Mouse (Mus musculus): ENCODE results near the gene Gm9376. TPM values are rescaled to one million over a fixed set of nuclear protein-coding genes. Genes with fewer than 3 reads are reported as not detected.

The Gm9376 gene
- total RNA-seq (2021), result not detected
- long read RNA-seq, result 0 reads

- no peak for DNase-seq (ENCODE audit: low spot score in 2 of 2)
Measured at GRCm38 (mm10) chr14:118266660-118267059, at the start of gene Gm9376. Gene Gm9376, plus strand, starts transcription at chr14:118266960.

DNA sequence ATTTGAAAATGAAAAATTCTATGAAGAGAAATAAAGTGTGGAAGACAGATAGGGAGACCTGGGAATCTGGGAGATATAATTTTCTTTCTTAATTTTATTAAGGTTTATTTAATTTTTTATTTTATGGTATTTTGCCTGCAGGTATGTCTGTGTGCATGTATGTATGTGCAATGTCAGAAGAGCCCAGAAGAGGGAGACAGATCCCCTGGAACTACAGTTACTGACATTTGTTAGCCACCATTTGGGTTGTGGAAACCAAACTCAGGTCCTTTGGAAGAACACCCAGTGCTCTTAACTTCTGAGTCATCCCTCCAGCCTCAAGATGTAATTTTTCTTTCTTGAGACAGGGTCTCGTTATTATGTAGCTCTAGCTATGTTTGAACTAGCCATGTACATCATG is 45.9 kb upstream of the Gm9376 start:
- no peak for DNase-seq (ENCODE audit: low spot score in 2 of 2)

DNA sequence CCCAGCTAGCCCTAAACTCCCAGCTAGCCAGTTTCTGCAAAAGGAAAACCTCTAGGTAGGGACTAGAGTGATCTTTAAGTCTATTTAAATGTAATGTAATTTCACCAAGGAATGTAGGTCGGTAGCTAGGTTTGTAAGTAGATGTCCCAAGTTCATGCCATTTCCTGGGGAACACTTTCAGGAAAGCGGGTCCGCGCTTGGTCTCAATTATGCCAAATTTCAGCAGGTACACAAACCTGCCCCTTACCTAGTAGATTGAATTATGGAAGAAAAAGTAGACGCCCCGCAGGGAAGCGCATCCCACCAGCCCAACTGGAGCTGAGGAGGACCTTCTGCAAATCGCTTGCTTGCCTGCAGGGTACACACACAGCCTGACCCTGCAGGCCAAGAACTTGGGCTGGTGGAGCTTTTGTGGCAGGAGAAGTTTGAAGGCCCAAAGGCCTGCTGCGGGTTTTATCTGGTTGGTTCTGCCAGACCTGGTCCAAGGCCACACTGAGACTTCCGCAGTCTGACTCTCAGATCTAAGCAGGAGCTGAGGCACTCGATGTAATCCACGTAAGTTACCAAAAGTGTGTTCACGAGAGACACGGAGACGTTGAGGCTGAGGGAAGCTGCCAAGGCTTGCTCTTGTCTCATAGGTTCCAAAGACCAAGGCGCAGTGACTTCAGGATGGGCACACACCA is 41.6 kb upstream of the Gm9376 start:
- DNase-seq (ENCODE audit: low spot score in 2 of 2), result no peak

DNA sequence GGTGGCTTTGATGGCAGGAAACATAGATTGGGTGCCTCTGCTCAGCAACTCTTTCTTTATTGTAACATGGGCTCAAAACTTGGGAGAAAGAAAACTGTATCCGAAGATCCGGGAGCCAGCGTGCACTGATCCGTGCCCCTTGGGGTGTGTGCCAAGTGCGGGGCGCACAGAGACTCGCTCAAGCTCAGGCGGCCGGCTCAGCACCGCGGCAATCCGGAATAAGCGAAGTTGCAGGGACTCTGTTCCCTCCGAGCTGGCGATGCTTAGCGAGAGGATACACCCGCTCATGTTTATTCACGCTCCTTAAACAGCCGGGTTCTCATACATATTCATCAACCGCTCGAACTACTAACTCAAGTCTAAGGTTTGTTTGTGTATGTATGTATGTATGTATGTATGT is 40.8 kb upstream of the Gm9376 start:
- no peak for DNase-seq (ENCODE audit: low spot score in 2 of 2)

- DNase-seq (ENCODE audit: low spot score in 2 of 2), result no peak
Measured at GRCm38 (mm10) chr14:118226471-118227155, 40.1 kb upstream of the Gm9376 start.

DNA sequence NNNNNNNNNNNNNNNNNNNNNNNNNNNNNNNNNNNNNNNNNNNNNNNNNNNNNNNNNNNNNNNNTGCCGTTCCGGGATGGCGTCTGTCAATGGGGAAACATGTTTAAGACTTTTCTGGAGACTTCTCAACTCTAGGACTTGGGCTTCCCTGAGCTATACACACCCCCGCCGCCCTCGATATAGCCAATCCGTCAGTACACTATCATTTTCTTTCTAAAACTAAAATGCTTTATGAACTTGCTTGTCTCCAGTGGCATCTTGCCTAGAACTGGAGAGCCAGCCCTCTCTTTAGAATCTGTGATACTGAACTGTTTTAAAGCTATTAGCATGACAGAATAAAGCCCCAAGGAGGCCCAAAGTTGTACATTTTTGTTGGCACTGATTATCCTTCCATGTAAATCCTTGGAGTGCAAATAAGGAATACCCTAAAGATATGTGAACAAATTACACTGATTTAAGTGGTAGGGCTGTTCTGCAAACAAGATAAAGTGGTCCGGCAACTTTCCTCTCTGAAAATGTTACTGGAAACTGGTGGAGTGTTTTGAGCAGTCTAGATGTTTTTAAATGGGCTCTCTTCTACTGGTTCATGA is 34.3 kb upstream of the Gm9376 start:
- no peak for DNase-seq (ENCODE audit: low spot score in 2 of 2)

- no peak for DNase-seq (ENCODE audit: low spot score in 2 of 2)
Measured at GRCm38 (mm10) chr14:118233786-118234540, 32.8 kb upstream of the Gm9376 start.

DNA sequence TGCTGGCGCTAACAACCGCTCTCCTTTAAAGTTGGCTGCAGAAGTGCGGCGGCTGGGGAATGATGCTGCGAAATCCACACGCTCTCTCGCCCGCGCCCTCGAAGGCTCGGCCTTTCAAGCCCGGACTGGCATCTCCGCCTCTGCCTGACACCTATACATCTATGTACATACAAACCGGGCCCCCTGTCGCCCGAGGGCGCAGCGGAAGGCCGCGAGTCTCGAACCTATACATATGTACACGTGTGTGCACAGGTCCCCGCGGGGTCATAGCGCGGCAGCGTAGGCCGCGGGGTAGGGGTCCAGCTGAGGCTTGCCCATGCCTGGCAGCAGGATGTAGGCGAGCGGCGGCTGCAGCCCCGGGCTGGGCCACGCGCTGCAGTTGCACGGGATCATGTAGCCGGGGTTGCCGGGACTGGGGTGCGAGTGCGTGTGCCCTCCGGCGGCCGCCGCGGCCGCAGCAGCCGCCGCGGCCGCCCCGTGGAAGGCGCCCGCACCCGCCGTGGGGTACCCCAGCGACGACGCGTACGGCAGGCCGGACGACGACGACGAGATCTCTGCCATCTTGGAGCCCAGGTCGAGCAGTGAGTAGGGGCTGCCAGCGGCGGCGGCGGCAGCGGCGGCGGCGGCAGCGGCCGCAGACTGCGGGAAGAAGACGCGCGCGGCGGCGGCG is 32.1 kb upstream of the Gm9376 start:
- peak in 1 of 2 experiments; percentile 52 for DNase-seq (ENCODE audit: low spot score in 2 of 2)

- peak in 1 of 2 experiments; percentile 38 for DNase-seq (ENCODE audit: low spot score in 2 of 2)
Measured at GRCm38 (mm10) chr14:118235361-118235972, 31.3 kb upstream of the Gm9376 start.

GRCm38 (mm10) chr14:118235973-118236885 is 30.5 kb upstream of the Gm9376 start:
- DNase-seq (ENCODE audit: low spot score in 2 of 2), result peak; percentile 55 to 63

GRCm38 (mm10) chr14:118236886-118237289 is 29.9 kb upstream of the Gm9376 start, which contains the start of gene Sox21:
Gene Sox21, minus strand, starts transcription at chr14:118237030.
- DNase-seq (ENCODE audit: low spot score in 2 of 2), result peak; percentile 56 to 71

DNA sequence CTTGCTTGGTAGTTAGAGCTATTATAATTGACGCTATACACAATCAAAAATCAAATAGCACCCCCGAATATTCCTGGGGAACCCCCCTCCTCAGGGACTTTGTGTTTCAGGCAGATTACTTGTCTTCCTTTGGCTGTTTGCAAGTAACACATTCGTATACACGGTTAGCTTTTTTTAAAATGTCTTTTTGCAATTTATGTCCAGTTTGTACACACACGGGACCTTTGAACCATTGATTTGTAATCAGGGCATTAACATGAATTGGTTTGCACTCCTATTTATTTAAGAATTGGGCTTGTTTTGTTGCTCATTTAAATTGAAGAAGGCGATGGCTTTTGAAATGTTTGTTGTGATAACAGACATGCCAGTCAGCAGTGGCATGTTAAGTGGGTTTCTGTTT is 29.0 kb upstream of the Gm9376 start:
- DNase-seq (ENCODE audit: low spot score in 2 of 2), result no peak

GRCm38 (mm10) chr14:118239351-118239750 is 27.4 kb upstream of the Gm9376 start:
- no peak for DNase-seq (ENCODE audit: low spot score in 2 of 2)

DNA sequence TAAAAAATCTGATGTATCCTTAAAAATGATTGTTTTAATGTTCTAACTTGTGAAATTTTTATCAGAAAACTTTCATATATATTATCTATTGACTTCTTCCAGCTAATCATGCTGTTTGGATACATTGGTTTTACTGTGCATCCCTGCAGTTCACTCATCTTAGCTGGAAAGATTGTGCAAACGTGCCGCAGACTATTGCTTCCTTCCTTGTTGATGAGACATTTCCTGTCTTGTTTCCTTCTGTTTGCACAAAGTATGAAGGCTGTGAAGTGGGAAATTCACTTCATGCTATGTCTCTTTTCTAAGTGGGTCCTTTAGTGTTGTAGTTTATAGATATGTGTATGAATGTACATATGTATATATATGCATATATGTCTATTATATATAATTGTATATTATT is 25.3 kb upstream of the Gm9376 start:
- DNase-seq (ENCODE audit: low spot score in 2 of 2), result no peak

- no peak for DNase-seq (ENCODE audit: low spot score in 2 of 2)
Measured at GRCm38 (mm10) chr14:118253381-118253780, 13.4 kb upstream of the Gm9376 start.

DNA sequence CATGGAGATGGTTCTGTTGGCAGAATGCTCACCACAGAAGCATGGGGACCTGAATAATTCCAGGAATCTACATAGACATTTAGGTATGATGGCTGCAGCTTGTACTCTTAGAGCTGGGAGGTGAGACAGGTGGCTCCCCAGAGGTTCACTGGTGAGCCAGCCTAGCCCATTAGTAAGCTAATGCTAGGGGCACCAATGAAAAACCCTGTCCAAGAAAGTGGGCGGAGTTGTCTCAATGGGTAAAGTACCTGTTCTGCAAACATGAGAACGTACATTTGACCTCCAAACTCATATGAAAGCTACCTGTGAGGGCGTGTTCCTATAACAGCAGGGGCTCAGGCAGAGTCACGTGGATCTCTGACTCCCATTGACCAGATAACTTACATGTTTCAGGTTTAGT is 2.1 kb downstream of the Gm9376 start:
- no peak for DNase-seq (ENCODE audit: low spot score in 2 of 2)

DNA sequence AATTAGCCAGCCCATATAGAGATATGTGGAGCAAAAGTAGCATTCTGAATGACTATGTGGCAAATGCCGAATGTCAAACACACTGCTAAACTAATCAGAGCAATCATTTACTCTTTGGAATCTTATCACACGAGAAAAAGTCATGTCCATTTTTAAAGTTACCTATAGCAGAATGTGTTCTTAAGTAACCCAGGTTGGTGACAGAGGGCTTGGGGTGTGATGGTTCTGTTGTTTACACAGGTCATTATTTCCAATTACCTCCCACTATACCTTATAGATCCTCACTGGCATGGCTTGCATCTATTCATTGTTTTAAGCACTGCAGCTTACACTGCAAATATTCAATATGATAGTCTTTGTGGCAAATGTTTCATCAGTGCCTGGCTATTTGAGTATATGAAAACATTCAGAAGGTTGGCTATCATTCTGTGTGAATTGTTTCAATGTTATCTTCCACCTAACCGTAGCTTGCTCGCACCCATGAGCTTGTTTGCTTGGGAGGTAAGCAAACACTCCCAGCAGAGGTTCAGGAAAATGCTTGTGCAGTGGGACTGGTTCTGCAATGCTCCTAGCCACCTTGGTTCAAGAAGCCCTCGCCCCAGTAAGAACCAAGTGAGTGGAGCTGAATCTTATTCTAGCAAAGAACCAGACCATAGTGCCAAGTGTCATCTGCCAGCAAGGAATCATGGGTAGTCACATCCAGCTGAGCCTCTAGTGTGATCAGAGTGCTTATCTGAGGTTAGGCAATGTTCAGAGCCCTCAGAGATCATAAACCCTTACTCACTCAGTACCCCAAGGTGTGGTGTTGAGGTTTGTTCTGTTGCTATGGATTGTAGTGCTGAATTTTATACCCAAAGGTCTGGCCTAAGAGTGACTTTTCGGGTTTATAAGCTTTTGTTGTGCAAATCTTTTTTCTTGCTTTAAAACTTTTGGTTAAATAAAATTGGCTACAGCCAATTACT is 6.1 kb downstream of the Gm9376 start:
- DNase-seq (ENCODE audit: low spot score in 2 of 2), result no peak

DNA sequence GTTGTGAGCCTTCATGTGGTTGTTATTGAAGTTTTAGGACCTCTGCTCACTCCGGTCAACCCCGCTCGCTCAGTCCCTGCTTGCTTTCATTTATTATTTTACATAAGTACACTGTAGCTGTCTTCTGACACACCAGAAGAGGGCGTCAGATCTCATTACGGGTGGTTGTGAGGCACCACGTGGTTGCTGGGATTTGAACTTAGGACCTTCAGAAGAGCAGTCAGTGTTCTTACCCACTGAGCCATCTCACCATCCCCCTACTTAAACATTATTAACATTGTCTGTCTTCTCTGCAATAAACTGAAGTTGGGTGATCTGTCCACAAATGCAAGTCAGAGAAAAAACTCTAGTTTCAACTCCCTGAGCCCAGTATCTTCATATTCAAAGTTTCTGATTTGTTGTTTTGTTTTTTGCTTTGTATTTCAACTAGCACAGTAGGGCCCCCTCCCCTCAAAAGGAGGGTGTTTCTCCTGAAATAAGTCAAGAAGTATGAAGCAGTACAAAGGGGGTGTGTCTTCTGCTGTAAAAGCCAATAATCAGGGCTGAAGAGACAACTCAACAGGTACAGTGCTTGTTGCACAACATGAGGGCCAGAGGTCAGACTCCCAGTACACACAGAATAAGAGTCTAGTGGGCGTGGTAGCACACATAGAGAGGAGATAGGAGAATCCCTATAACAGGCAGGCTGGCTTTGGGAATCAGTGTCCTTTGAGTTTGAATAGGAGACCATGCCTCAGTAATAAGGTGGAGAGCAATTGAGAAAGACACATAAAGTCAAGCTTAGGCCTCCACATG is 11.1 kb downstream of the Gm9376 start:
- DNase-seq (ENCODE audit: low spot score in 2 of 2), result no peak
